Mouse (Mus musculus): ENCODE results near the gene Fam161a. TPM values are rescaled to one million over a fixed set of nuclear protein-coding genes. Genes with fewer than 3 reads are reported as not detected.
A peak's percentile ranks its signal among the peaks of the same experiment; 100 is the strongest.
"Not testable (repeated sequence)": the region's sequence is repeated elsewhere in the genome, so short reads cannot be mapped to it uniquely, and the experiment has no call there.

Fam161a gene
- polyA plus RNA-seq, 1 experiment from 2014 or later, result 0.85 TPM

DNA sequence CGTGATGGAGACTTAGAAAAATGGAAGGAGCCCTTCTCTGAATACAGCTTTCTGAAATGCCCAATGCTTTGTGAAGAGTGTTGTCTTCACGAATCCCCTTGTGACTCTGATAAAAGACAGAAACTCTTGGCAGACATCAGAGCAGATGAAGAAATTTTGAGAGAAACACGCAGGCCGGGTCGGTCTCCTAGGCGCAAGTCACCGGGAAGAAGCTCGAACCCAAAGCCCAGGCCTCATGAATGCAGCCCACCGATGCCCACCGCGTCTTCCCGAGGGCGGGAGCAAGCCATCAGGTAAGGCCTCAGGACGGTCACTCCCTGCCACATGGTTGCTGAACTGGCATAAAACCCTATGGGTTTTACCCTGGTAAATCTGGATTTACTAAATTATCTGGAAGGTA, 13.5 kb downstream of the Fam161a start:
- Histone ChIP-seq H3K4me2 (no peak overlapping the region), H3K27ac (no peak overlapping the region), H3K9me3 (replicated peaks) (no peaks in the 10 kb centered on the region), H3K36me3 (no peaks in the 10 kb centered on the region; the same call in 1 of the 2 replicates), H3K27me3 (replicated peaks) (no peaks in the 10 kb centered on the region; the same call in 1 of the 2 replicates), H3K9ac (no peak overlapping the region), H3K4me1 (no peaks in the 10 kb centered on the region), H3K4me3 (no peak overlapping the region)
- WGBS (ENCODE audit: insufficient replicate concordance), result 85% methylated on average over 14 of the region's 14 CpGs
- ATAC-seq, result no peak

DNA sequence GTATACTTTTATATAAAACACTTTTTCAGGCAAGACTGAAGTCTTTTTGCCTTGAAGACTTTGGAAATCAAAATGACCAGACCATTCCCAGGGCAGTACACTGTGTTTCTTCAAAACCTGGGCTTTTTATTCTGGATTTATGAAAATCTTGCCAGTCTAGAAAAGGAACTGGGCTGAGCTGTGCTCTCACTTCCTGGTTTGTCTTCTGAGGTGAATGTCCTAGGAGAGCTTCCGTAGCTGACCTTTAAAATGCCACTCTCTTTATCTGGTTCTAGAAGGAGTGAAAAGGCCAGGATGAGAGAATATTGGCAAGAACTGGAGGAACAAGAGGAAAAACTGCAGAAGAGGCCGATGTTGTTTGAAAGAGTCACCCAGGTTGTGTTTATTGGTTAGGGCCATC, 15.8 kb downstream of the Fam161a start:
- H3K9me3 ChIP-seq (replicated peaks), result no peaks in the 10 kb centered on the region
- no peak overlapping the region for H3K27ac ChIP-seq
- H3K4me3 ChIP-seq, result no peak overlapping the region
- no peak for ATAC-seq
- 74% methylated on average over 2 of the region's 2 CpGs for WGBS (ENCODE audit: insufficient replicate concordance)
- H3K36me3 ChIP-seq, result no peaks in the 10 kb centered on the region; the same call in 1 of the 2 replicates
- H3K4me2 ChIP-seq, result no peak overlapping the region
- H3K4me1 ChIP-seq, result no peaks in the 10 kb centered on the region
- no peak overlapping the region for H3K9ac ChIP-seq
- H3K27me3 ChIP-seq (replicated peaks), result no peaks in the 10 kb centered on the region; the same call in 1 of the 2 replicates

DNA sequence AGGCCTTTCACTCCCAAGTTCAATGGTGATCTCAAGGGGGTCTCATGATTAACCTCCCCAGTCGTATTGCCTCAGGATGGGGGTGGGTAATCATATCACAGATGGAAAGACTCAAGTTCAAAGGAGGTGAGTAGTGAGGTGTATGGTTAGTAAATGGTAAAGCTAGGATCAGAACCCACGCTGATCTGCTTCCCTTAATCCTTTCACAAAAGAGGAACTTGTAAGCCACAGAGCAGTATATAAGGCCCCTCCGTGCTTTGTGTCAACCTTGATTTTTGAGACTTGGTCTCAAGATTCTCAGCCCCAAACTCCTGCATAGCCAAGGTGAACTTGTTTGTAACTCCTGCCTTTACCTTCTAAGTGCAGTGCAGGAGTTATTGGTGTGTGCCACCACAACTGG, 16.8 kb downstream of the Fam161a start:
- no peak overlapping the region for H3K4me3 ChIP-seq
- ATAC-seq, result no peak
- no peaks in the 10 kb centered on the region for H3K36me3 ChIP-seq
- H3K9me3 ChIP-seq (replicated peaks), result no peaks in the 10 kb centered on the region
- H3K27ac ChIP-seq, result no peak overlapping the region
- H3K4me1 ChIP-seq, result 0 out of 2 replicates have a peak, but pooled peaks cover 1% of the 10 kb centered on the region
- H3K9ac ChIP-seq, result no peak overlapping the region
- 32% methylated on average over 3 of the region's 3 CpGs for WGBS (ENCODE audit: insufficient replicate concordance)
- no peak overlapping the region for H3K4me2 ChIP-seq
- no peaks in the 10 kb centered on the region; the same call in 1 of the 2 replicates for H3K27me3 ChIP-seq (replicated peaks)

DNA sequence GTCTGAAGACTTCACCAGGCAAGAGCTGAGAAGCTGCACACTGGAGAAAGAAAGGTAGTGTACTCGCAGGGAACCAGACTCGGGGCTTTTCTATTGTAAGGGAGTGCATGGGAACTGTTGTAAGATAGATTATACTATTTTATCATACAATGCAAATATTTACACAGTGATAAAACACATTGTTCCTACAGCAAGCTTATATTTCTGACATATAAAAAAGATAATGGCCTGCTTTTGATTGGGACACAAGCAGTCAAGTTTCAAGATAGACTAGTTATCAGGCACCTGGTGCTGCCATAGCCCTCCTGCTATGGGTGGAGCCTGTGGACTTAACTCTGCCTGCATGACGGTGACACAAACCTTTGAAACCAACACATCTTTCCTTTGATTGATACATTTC, 21.6 kb downstream of the Fam161a start:
- H3K4me1 ChIP-seq, result 0 out of 2 replicates have a peak, but pooled peaks cover 4% of the 10 kb centered on the region
- H3K27ac ChIP-seq, result no peak overlapping the region
- H3K9ac ChIP-seq, result no peak overlapping the region
- no peak for ATAC-seq
- H3K4me2 ChIP-seq, result no peak overlapping the region
- H3K4me3 ChIP-seq, result no peak overlapping the region
- WGBS (ENCODE audit: insufficient replicate concordance), result 24% methylated on average over 3 of the region's 3 CpGs
- no peaks in the 10 kb centered on the region for H3K36me3 ChIP-seq
- no peaks in the 10 kb centered on the region for H3K27me3 ChIP-seq (replicated peaks)
- H3K9me3 ChIP-seq (replicated peaks), result no peaks in the 10 kb centered on the region

- no peaks in the 10 kb centered on the region for H3K27me3 ChIP-seq (replicated peaks)
- ATAC-seq, result no peak
- H3K9ac ChIP-seq, result no peak overlapping the region
- H3K27ac ChIP-seq, result no peak overlapping the region
- no peak overlapping the region for H3K4me3 ChIP-seq
- no peak overlapping the region for H3K4me2 ChIP-seq
- WGBS (ENCODE audit: insufficient replicate concordance), result 70% methylated on average over 6 of the region's 6 CpGs
- H3K9me3 ChIP-seq (replicated peaks), result no peaks in the 10 kb centered on the region
- H3K4me1 ChIP-seq, result 0 out of 2 replicates have a peak, but pooled peaks cover 4% of the 10 kb centered on the region
- no peaks in the 10 kb centered on the region for H3K36me3 ChIP-seq
These were observed 22.1 kb downstream of the Fam161a start for GRCm38 (mm10) chr11:23029399-23029798.

GRCm38 (mm10) chr11:23047252-23047651, 39.9 kb downstream of the Fam161a start:
- Histone ChIP-seq H3K4me3 (no peak overlapping the region), H3K4me1 (0 out of 2 replicates have a peak, but pooled peaks cover 4% of the 10 kb centered on the region), H3K36me3 (no peaks in the 10 kb centered on the region), H3K27ac (no peak overlapping the region), H3K9me3 (replicated peaks) (no peaks in the 10 kb centered on the region), H3K9ac (no peak overlapping the region), H3K4me2 (no peak overlapping the region), H3K27me3 (replicated peaks) (peaks cover 21% of the 10 kb centered on the region)
- 40% methylated on average over 5 of the region's 5 CpGs for WGBS (ENCODE audit: insufficient replicate concordance)
- ATAC-seq, result no peak

DNA sequence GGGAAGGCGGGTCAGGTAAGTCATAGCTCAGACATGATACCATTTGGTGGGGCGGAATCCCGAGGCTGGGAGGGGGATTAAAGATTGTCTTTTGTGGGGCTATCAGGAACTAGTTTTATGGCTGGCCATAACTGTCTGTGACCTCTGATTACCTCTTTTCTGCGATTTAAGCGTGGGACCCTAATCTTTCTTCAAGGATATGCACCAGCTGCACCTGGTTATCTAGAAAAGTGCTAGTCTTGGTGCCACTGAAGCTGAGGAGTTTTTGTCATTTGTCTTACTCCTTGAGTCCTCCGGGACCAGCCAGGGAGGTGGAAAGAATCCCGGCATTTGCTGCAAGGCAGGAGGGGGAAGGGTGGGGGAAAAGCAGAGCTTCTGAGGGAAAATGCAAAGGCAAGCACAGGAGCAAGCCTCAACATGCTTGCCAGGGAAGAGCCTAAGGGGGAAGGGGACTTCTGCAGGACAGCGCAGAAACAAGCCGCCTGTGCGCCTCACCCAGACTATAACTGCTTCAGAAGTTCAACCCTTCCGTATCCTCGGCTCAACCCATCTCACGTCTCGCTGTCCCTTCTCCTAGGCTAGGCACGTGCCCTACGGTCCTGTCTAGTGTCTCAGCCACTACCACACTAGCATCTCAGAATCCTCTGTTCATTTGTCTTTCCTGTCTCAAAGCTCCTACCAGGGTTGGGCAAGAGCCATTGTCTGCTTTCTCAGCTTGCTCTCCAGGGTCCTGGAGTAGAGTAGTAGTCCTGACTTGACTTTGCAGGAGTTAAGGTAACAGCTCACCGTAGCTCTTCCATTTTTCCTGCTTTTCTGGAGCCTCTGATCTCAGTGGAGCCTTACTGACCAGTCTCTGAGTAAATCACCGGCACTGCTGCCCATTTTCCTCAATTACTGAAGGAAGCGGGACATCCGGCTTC, 40.6 kb downstream of the Fam161a start:
- Histone ChIP-seq H3K36me3 (no peaks in the 10 kb centered on the region), H3K4me1 (0 out of 2 replicates have a peak, but pooled peaks cover 4% of the 10 kb centered on the region), H3K27me3 (replicated peaks) (peaks cover 24% of the 10 kb centered on the region), H3K9ac (no peak overlapping the region), H3K27ac (no peak overlapping the region), H3K4me3 (no peak overlapping the region), H3K4me2 (peak overlapping the region; percentile 22), H3K9me3 (replicated peaks) (no peaks in the 10 kb centered on the region)
- WGBS (ENCODE audit: insufficient replicate concordance), result 17% methylated on average over 20 of the region's 20 CpGs
- no peak for ATAC-seq

DNA sequence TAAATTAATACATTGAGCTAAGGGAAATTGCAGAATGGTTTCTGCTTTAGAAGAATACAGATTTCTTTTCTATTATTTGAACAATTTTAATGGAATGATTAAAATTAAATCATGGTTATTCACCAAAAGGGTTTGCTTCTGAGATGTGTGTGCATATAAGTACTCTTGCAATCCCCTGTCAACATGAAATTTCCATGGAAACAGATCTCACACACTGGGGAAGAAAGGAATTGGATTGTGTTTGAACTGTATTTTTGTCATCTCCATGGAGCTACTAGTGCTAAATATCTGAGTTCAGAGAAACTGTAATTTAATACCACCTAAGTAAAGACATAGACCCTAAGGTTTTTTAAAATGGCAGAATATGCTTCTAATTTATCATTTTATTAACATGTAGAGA, 42.3 kb downstream of the Fam161a start:
- H3K27ac ChIP-seq, result no peak overlapping the region
- H3K4me1 ChIP-seq, result 0 out of 2 replicates have a peak, but pooled peaks cover 4% of the 10 kb centered on the region
- H3K4me2 ChIP-seq, result no peak overlapping the region
- no peaks in the 10 kb centered on the region for H3K9me3 ChIP-seq (replicated peaks)
- peaks cover 24% of the 10 kb centered on the region for H3K27me3 ChIP-seq (replicated peaks)
- no peak for ATAC-seq
- no peaks in the 10 kb centered on the region for H3K36me3 ChIP-seq
- no peak overlapping the region for H3K9ac ChIP-seq
- no peak overlapping the region for H3K4me3 ChIP-seq

- Histone ChIP-seq H3K4me3 (no peak overlapping the region), H3K9ac (no peak overlapping the region), H3K36me3 (no peaks in the 10 kb centered on the region), H3K9me3 (replicated peaks) (no peaks in the 10 kb centered on the region), H3K4me2 (no peak overlapping the region), H3K27me3 (replicated peaks) (peaks cover 19% of the 10 kb centered on the region), H3K27ac (no peak overlapping the region), H3K4me1 (0 out of 2 replicates have a peak, but pooled peaks cover 4% of the 10 kb centered on the region)
- WGBS (ENCODE audit: insufficient replicate concordance), result 39% methylated on average over 4 of the region's 4 CpGs
- no peak for ATAC-seq
These were observed 45.0 kb downstream of the Fam161a start for GRCm38 (mm10) chr11:23052353-23052752.

DNA sequence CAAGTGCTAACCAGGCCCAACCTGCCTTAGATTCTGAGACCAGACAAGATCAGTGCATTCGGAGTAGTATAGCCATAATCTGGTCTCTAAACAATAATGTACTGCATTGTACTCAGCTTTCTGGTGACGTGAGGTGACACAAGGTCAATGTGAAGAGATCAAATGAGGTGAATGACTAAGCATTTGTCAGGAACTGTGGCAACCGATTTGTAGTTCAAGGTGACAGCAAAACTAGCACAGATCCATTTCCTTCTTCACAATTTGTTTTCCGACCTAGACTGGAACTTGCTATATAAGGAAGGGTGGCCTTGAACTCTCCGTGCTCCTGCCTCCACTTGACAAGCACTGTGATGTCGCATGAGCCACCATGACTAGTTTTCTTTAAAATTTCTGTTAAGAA, 55.8 kb downstream of the Fam161a start:
- WGBS (ENCODE audit: insufficient replicate concordance), result 58% methylated on average over 6 of the region's 6 CpGs
- peaks cover 14% of the 10 kb centered on the region for H3K4me1 ChIP-seq
- H3K27ac ChIP-seq, result no peak overlapping the region
- H3K4me2 ChIP-seq, result no peak overlapping the region
- no peaks in the 10 kb centered on the region for H3K36me3 ChIP-seq
- H3K4me3 ChIP-seq, result no peak overlapping the region
- no peaks in the 10 kb centered on the region for H3K27me3 ChIP-seq (replicated peaks)
- H3K9me3 ChIP-seq (replicated peaks), result no peaks in the 10 kb centered on the region
- ATAC-seq, result no peak
- no peak overlapping the region for H3K9ac ChIP-seq

DNA sequence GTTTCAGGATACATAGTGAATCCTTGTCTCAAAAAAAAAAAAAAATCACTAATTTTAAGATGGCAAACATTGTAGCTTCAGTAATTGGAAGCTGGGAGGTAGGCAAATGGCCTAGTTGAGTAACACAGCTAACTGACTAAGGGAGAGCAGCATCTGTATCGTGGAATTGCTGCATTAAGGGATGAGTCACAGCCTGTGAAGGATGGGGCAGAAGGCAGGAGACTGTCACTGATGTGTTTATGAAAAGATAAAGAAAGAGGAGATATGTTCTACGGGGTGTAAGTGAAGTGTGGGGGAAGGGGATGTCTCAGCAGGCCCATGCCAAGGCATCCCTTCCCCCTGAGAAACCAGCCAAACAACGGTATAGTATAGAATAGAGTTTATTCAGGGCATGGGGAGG, 56.5 kb downstream of the Fam161a start:
- ATAC-seq, result no peak
- 42% methylated on average over 3 of the region's 3 CpGs for WGBS (ENCODE audit: insufficient replicate concordance)
- no peaks in the 10 kb centered on the region for H3K27me3 ChIP-seq (replicated peaks)
- H3K9ac ChIP-seq, result no peak overlapping the region
- no peak overlapping the region for H3K27ac ChIP-seq
- no peaks in the 10 kb centered on the region for H3K9me3 ChIP-seq (replicated peaks)
- H3K4me3 ChIP-seq, result no peak overlapping the region
- peaks cover 17% of the 10 kb centered on the region for H3K4me1 ChIP-seq
- H3K4me2 ChIP-seq, result no peak overlapping the region
- H3K36me3 ChIP-seq, result no peaks in the 10 kb centered on the region

DNA sequence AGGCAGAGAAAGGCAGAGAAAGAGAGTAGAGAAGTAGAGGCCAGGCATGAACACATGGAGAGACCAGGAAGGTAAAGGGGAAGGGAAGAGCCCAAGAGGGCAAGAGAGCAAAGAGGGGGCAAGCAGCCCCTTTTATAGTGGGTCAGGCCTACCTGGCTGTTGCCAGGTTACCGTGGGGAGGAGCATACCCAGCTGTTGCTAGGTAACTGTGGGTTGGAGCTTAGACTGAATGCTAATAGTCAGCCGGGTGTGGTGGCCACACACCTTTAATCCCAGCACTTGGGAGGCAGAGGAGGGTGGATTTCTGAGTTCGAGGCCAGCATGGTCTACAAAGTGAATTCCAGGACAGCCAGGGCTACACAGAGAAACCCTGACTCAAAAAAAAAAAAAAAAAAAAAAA, 56.9 kb downstream of the Fam161a start:
- ATAC-seq, H3K36me3 ChIP-seq: not testable (repeated sequence)
- 41% methylated on average over 3 of the region's 3 CpGs for WGBS (ENCODE audit: insufficient replicate concordance)

More for the DNA sequence above, 56.9 kb downstream of the Fam161a start:
- H3K27ac ChIP-seq; H3K9ac ChIP-seq; H3K9me3 ChIP-seq (replicated peaks); H3K27me3 ChIP-seq (replicated peaks); H3K4me2 ChIP-seq; H3K4me3 ChIP-seq: not testable (repeated sequence)
- H3K4me1 ChIP-seq, result peaks cover 17% of the 10 kb centered on the region
